Mouse (Mus musculus) liver, adult 2 months (tissue): ENCODE results near the gene Tenm2. TPM values are rescaled to one million over a fixed set of nuclear protein-coding genes. Genes with fewer than 3 reads are reported as not detected.
A peak's percentile ranks its signal among the peaks of the same experiment; 100 is the strongest.

Source experiments
- DNase-seq: peaks from one replicate; pipeline ENCODE4 v3.0.0-alpha.2; 2011; ENCODE audit warnings: low read depth, low spot score; ENCODE audit errors: extremely low read depth
- H3K27ac ChIP-seq: fragments of 200-500 bp; replicated peaks from 2 replicates; pipeline ENCODE4 v1.5.1; 2012; ENCODE audit warnings: low read depth, mild to moderate bottlenecking, control low read depth, inconsistent platforms, low read length; ENCODE audit not compliant: insufficient read depth
- H3K27me3 ChIP-seq: fragments of 200-500 bp; 2 replicates; pipeline ENCODE4 v1.6.1; 2012; ENCODE audit warnings: mild to moderate bottlenecking, moderate library complexity, low read length, inconsistent platforms; ENCODE audit not compliant: control insufficient read depth, insufficient read depth
- H3K36me3 ChIP-seq: fragments of 200-500 bp; 2 replicates; pipeline ENCODE4 v1.6.1; 2012; ENCODE audit warnings: low read length, inconsistent platforms; ENCODE audit not compliant: control insufficient read depth, insufficient read depth
- H3K4me1 ChIP-seq: fragments of 200-500 bp; 2 replicates; pipeline ENCODE4 v1.6.1; 2011; ENCODE audit warnings: low read length; ENCODE audit not compliant: control insufficient read depth, insufficient read depth
- H3K4me3 ChIP-seq: fragments of 200-500 bp; 2 replicates; pipeline ENCODE4 v1.5.1; 2011; ENCODE audit warnings: low read depth, mild to moderate bottlenecking, control low read depth, low read length, moderate library complexity; ENCODE audit not compliant: insufficient read depth
- H3K79me2 ChIP-seq: fragments of 200-500 bp; 2 replicates; pipeline ENCODE4 v1.6.1; 2012; ENCODE audit warnings: inconsistent platforms, mild to moderate bottlenecking, low read length, moderate library complexity; ENCODE audit not compliant: control insufficient read depth, insufficient read depth
- H3K9ac ChIP-seq: fragments of 200-500 bp; 2 replicates; pipeline ENCODE4 v1.6.1; 2012; ENCODE audit warnings: low read depth, mild to moderate bottlenecking, control low read depth, inconsistent platforms, low read length
- CTCF ChIP-seq: fragments of 200-500 bp; IDR thresholded peaks from 2 replicates; pipeline ENCODE4 v1.5.1; 2011; ENCODE audit warnings: low read depth, low read length, control low read depth
- POLR2A ChIP-seq: fragments of 200-500 bp; IDR thresholded peaks from 2 replicates; pipeline ENCODE4 v1.6.1; 2011; ENCODE audit warnings: low read length, control low read depth; ENCODE audit not compliant: insufficient read depth; ENCODE audit errors: extremely low read depth
- WGBS: fragments of 180-500 bp; shearing (Covaris S2); methylation state at CpG from one replicate; pipeline ENCODE4 v1.1.7; 2018; 5-methylcytosine and 5-hydroxymethylcytosine counted together
- polyA plus RNA-seq: library from polyadenylated mRNA; depleted of rRNA; stranded (reverse); fragments of >200 nt; gene quantifications from 2 replicates; pipeline ENCODE4 v1.2.3, GENCODE M21; 2012
- total RNA-seq: library from RNA; depleted of rRNA; stranded (reverse); fragments of >200 nt; gene quantifications from 2 replicates; pipeline ENCODE4 v1.2.3, GENCODE M21; 2014

Tenm2 gene
- total and polyA plus RNA-seq, 2 experiments, result not detected

DNA sequence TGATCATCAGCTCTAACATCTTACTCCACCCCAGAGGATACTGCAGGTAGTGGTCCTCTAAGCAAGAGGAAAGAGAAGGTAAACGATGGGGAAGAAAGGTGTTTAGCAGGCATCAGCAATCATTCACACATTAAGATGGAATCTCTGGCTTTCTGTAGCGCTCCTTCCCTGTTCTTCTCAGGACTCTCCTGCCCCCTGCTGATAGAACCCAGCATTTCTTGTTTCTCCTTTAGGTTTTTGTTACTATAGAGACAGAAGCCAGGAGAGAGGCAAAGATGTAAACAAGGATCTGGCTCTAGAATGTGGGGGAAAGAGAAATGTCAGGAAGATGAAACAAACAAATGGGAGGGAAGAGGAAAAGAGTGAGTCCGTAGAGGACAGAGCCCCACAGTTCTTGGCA lies 49.6 kb downstream of the Tenm2 start:
- TF ChIP-seq CTCF, result peak; percentile 53
- no peak for TF ChIP-seq POLR2A
- peak; percentile 45 for DNase-seq
- WGBS, result 9% methylated on average over 3 of the region's 3 CpGs

DNA sequence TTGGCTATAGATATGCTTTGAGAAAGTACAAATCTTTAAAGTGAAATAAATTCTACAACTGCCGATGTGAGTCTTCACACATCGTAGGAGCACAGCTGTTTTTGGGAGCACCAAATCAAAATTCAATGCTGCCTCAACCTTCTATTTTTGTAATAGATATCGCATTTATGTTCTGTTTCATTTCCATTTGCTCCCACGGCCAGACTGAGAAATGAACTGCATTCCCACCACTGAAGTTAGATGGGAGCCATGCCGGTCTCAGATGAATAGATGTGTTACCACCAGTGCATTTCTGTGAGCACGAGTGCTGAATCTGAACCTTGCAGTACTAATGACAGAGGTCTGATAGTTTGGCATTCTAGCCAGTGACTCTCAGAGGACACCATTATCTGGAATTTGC lies 58.3 kb downstream of the Tenm2 start:
- Histone ChIP-seq H3K36me3 (no peaks in the 10 kb centered on the region), H3K4me3 (no peak overlapping the region), H3K27me3 (no peaks in the 10 kb centered on the region), H3K27ac (no peak overlapping the region), H3K4me1 (no peaks in the 10 kb centered on the region), H3K79me2 (no peaks in the 10 kb centered on the region), H3K9ac (no peak overlapping the region)
- 89% methylated on average over 6 of the region's 6 CpGs for WGBS
- TF ChIP-seq POLR2A, result no peak
- TF ChIP-seq CTCF, result no peak
- DNase-seq, result no peak

More for the DNA sequence above, 49.6 kb downstream of the Tenm2 start:
- Histone ChIP-seq H3K9ac (no peak overlapping the region), H3K36me3 (no peaks in the 10 kb centered on the region), H3K4me3 (no peak overlapping the region), H3K27ac (no peak overlapping the region), H3K27me3 (no peaks in the 10 kb centered on the region), H3K79me2 (no peaks in the 10 kb centered on the region), H3K4me1 (no peaks in the 10 kb centered on the region)

DNA sequence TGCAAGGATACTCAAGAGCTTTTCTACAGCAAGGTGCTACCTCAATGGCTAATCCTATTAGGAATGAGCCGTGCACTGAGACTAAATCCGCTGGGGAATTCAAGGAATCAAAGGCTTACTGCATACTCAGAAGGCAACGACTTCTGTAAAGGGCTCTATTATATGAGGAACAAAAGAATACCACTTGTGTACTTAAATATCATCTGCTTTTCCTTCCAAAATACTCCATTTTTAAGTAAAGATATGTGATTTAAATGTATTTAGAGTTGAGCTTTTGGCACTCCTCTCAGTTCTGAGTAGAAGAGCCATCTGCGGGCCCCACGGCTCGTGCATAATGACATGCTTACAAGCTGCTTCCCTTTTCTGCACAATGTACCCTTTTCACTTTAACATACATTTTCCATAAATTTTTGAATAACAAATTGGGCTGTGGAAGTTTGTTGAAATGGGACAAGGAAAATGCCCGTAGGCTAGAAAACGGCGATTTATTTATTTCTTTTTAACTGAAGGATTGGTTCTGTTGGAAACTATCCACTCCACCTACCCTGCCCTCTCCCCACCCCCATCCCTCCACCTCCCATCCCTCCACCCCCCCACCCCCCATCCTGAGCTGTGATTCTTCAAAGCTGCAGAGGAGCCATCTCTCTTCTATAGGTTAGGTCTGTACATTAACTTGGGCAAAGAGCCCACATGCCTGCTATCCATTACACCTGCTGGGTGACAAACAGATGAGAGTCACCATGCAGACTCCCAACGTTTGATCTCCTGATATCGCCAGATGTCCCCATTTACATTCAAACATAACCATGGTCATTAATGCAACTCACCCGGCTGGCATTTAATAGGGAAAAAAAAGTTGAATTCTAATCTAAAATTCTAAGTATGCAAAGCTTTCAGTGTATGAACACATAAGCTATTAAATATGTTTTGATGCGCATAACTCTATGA lies 81.6 kb downstream of the Tenm2 start:
- WGBS, result 60% methylated on average over 13 of the region's 13 CpGs

DNA sequence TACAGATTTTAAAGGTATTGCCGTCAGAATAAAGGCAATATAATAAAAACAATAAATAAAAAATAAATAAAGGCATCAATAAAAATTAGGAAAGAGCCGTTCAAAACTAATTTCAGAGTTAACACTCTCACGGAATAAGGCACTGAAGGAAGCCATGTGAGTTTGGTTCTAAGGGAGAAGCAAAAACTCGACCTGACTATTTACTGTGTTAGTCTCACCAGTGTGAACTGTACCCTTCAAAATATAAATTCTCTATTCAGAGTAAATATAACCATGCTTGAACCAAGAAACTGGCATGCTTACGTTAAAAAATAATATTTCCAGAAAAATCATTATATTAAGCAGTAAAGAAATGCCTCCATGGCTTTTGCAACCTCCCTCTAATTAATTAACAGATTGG lies 82.4 kb downstream of the Tenm2 start:
- no peaks in the 10 kb centered on the region for H3K79me2 ChIP-seq
- WGBS, result 69% methylated on average over 5 of the region's 5 CpGs
- H3K27ac ChIP-seq, result no peak overlapping the region
- no peak for DNase-seq
- no peak overlapping the region for H3K9ac ChIP-seq
- no peaks in the 10 kb centered on the region for H3K36me3 ChIP-seq
- H3K4me3 ChIP-seq, result no peak overlapping the region
- no peaks in the 10 kb centered on the region for H3K27me3 ChIP-seq
- peaks cover 4% of the 10 kb centered on the region; the same call in 1 of the 2 replicates for H3K4me1 ChIP-seq
- no peak for TF ChIP-seq POLR2A
- no peak for TF ChIP-seq CTCF

More for the DNA sequence above, 81.6 kb downstream of the Tenm2 start:
- DNase-seq, result no peak
- H3K36me3 ChIP-seq, result no peaks in the 10 kb centered on the region
- no peak overlapping the region for H3K9ac ChIP-seq
- H3K4me3 ChIP-seq, result no peak overlapping the region
- peaks cover 4% of the 10 kb centered on the region; the same call in 1 of the 2 replicates for H3K4me1 ChIP-seq
- TF ChIP-seq POLR2A, result no peak
- no peak for TF ChIP-seq CTCF
- H3K27ac ChIP-seq, result no peak overlapping the region
- H3K27me3 ChIP-seq, result no peaks in the 10 kb centered on the region
- H3K79me2 ChIP-seq, result no peaks in the 10 kb centered on the region

DNA sequence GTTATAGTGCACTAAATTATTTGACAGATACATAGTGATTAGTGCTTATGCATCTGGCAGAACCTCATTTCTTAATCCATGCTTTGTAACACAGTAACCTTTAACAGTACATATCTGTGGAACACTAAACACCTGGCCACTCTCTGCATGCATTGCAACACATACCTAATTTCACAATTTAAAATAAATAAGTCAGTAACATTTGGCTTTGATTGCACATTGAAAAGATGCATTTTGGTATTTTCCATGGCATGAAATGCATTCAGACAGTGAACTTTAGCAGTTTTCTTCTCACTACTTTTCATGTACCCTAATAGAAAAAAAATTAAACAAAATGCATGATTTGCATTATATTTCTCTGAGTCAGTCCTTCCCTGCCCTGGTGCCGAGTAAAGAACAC lies 85.8 kb downstream of the Tenm2 start:
- no peak overlapping the region for H3K9ac ChIP-seq
- DNase-seq, result peak; percentile 94
- H3K4me1 ChIP-seq, result peaks cover 4% of the 10 kb centered on the region; the same call in 1 of the 2 replicates
- no peak overlapping the region for H3K4me3 ChIP-seq
- no peak overlapping the region for H3K27ac ChIP-seq
- no peaks in the 10 kb centered on the region for H3K79me2 ChIP-seq
- no peaks in the 10 kb centered on the region for H3K27me3 ChIP-seq
- WGBS, result 12% methylated on average over 1 of the region's 1 CpGs
- no peaks in the 10 kb centered on the region for H3K36me3 ChIP-seq
- TF ChIP-seq POLR2A (no peak), CTCF (no peak)

DNA sequence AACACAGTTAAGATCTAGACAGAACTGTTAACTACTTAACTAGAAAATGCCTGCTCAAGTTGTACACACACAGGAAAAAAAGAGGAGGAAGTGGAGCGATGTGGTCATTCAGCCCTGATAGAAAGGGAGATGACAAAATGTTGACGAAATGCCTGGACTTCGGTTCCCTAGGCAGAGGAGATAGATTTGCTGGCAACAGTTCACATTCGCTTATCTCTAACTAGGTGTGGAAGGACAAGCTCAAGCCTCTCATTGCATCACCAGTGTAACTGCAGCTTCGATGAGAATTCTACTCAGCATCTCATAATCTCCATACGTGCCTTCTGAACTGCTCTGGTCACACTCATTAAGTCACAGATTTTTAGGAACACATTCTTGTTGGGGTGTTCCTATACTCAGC lies 91.8 kb downstream of the Tenm2 start:
- H3K36me3 ChIP-seq, result no peaks in the 10 kb centered on the region
- no peaks in the 10 kb centered on the region for H3K27me3 ChIP-seq
- TF ChIP-seq CTCF (no peak), POLR2A (no peak)
- 7% methylated on average over 6 of the region's 6 CpGs for WGBS
- no peak overlapping the region for H3K9ac ChIP-seq
- H3K79me2 ChIP-seq, result no peaks in the 10 kb centered on the region
- H3K27ac ChIP-seq, result no peak overlapping the region
- peak; percentile 99 for DNase-seq
- no peak overlapping the region for H3K4me3 ChIP-seq
- peaks cover 1% of the 10 kb centered on the region; the same call in 1 of the 2 replicates for H3K4me1 ChIP-seq
